Mouse (Mus musculus) left cerebral cortex, adult 9 months (tissue): ENCODE data around the gene Gm42517.

ENCODE experiments used
- DNase-seq, 2 experiments: peaks; one replicate each; pipeline ENCODE4 v3.0.0; 2022; ENCODE audit warnings: low spot score in 2 of 2

Gm42517 gene

DNA sequence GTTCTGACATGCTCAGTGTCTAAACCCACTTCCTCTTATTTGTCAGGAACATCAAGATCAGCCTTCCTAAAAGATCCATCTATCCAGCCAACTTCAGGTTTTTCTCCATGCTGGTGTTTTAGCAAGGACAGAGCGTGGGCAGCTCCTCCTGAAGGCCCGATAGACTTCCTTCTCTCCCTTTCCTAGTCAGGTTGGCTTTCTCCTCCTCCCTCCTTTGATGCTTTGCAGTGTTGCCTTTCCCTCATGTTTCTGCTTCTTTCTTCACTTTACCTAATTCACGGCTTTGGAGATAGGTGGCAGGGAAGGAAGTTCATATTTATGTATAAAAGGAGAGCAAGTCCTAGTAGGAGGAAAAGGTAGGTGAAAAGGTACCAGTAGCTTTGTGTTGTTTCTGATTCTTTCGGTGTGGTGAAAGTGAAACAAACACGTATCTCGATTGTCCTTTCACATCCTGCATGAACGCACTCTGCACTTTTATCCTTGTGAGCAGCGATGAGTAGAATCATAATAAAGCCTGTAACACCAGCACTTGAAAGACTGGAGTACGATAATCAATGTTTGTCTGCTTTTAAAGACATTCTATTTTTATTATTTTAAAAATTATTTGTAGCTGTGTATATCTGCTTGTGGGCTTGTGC is 18.1 kb downstream of the Gm42517 start:
- DNase-seq = no peak

DNA sequence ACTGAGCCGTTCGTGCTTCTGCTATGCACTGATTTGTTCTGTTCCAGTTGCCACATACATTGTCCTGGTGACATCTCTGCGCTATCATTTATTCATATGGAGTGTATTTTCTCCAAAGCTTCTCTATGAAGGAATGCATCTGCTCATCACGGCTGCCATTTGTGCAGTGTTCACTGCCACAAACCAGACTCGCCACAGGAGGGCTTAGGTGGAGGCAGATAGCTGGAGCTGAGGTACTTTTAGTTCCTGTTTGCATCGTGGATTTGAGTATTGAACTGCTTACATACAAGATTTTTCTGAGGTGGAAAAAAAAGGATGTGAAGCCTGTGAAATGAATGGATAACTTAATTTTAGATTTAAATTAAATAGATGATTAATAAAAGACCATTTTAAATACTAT is 19.9 kb downstream of the Gm42517 start:
- no peak for DNase-seq

DNA sequence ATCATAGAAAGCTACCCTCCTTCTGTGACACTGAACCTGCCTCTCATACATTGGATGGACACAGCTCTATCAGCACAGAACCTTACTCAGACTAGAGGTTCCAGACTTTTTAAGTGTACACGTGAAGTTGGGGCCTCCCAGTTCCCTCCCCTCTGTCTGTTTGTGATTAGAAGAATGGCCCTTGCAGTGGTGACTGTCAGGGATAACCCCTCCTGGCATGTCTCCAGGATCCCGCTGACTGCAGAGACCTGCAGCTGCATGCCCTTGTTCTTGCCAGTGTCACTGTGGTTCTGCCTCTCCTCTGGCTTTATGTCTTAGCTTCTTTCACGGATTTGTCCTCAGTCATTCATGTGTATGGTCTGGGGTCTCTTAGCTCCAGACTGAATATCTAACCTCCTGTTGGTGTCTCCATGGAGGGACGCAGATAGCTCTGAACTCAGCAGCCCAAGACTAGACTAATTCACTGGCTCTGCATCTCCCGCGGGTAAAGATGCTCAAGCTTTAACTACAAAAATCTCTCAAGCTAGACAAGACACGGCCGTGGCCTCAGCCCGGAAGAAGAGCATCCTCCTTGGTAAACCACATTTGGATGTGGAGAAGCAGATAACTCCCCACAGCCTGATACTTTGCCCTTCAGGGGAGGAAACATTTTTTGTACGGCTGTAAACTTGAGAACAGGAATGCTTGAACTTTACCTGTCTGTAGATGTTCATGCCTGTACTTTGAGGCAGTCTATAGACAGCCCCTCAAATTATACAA is 22.2 kb downstream of the Gm42517 start:
- DNase-seq = no peak

DNA sequence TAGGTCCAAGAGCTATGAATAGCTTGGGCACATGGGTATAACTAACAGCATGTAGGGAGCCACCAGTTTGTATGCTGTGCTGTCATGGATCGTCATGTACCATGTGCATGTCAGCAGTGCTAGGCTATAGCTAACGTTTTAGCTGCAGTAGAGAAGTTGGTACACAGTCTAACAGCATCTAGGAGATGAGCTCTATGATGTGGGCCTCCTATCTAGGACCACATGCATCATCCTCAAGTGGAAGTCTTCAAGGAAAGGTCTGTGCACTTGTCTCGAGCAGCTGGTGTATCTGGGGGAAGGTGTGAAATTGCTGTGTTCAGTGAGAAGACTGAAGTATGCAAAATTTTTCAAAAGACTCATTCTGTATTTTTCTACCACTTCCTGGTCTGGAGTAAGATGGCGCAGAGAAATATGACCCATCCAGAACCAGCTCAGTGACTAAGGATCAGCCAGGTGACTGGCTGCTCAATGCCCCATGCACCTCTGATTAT is 24.0 kb downstream of the Gm42517 start:
- peak in 1 of 2 experiments; percentile 28 for DNase-seq

DNA sequence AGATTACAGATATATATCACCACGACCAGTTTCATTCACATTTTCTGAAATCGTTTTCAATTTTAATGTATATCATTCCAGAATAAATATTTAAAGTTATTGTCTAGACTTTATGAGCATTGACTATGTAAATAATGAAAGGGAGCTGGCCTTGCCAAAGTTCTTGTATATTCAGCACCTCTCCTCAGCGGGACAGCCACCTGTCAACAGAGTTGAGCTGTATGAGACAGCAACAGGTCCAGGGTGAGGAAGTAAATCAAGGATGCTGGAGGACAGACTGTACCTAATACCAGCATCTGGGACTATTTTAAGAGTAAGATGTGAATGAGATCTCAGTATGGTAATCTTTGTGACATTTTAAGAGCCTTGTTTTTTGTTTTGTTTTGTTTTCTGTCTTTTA is 29.7 kb downstream of the Gm42517 start:
- no peak for DNase-seq

DNA sequence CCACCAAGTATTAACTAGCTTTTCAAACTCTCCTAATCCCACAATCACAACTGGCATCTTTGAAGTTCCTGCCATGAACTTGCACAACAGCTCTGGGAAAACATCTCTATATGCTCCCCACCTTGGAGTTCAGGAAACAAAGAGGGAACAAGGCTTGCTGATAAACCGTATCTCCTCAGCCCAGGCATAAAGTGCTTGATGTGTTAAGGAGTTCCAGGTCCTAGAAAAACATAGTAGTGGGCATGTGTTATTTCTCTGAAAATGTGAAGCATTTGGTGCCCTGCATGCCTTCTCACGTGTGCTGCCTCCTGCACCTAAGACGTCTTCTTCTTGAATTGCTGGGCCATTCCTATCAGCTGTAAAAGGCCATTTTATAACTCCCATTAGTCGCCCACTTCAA is 30.3 kb downstream of the Gm42517 start:
- DNase-seq = no peak

DNA sequence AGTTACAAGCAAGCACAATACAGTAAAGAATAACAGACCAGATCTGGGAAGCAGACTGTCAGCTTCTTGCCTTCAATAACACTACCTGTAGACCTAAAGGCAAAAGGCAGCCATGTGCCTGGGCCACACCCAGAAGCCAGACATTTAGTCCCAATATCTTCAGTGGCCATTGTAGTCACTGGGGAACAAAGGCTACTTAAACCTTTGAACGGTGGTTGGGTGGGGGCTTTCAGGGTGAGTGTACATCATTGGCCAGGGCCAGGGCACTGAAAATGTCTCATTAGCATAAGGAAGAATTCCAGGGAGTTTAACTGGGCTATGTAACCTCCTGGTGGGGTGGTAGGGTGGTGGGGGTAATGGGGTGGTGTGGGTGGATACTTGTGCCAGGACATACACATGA is 36.7 kb downstream of the Gm42517 start:
- DNase-seq = no peak
